Mouse (Mus musculus): Measurements from ENCODE around the gene Dgkh. TPM values are rescaled to one million over a fixed set of nuclear protein-coding genes. Genes with fewer than 3 reads are reported as not detected.

Dgkh gene
- polyA plus RNA-seq, 1 experiment: 0.82 TPM

GRCm38 (mm10) chr14:78553661-78554060 is 178.9 kb downstream of the Dgkh start:
- H3K27ac ChIP-seq (ENCODE audit: insufficient read depth, low read length): no peak overlapping the region
- no peaks in the 10 kb centered on the region for H3K27me3 ChIP-seq (ENCODE audit: control insufficient read depth, insufficient read depth, low read length)
- H3K4me1 ChIP-seq (ENCODE audit: control insufficient read depth, insufficient read depth, insufficient read length): no peaks in the 10 kb centered on the region
- H3K4me3 ChIP-seq (ENCODE audit: extremely low read depth, insufficient read depth, insufficient read length): no peak overlapping the region
- 92% methylated on average over 6 of the region's 6 CpGs for WGBS
- DNase-seq (ENCODE audit: low read depth in 1 of 2, low spot score in 2 of 2): no peak
- no peaks in the 10 kb centered on the region for H3K36me3 ChIP-seq (ENCODE audit: control insufficient read depth, insufficient read depth, low read length)
- TF ChIP-seq POLR2A (IDR thresholded peaks at IDR 0.05; ENCODE audit: low read depth, low read length): no peak
- TF ChIP-seq CTCF (IDR thresholded peaks at IDR 0.05; ENCODE audit: extremely low read depth, insufficient read depth, insufficient read length, insufficient replicate concordance): no peak

- DNase-seq (ENCODE audit: low read depth in 1 of 2, low spot score in 2 of 2): no peak
- no peaks in the 10 kb centered on the region for H3K27me3 ChIP-seq (ENCODE audit: control insufficient read depth, insufficient read depth, low read length)
- TF ChIP-seq CTCF (IDR thresholded peaks at IDR 0.05; ENCODE audit: extremely low read depth, insufficient read depth, insufficient read length, insufficient replicate concordance) (no peak), POLR2A (IDR thresholded peaks at IDR 0.05; ENCODE audit: low read depth, low read length) (no peak)
- H3K4me1 ChIP-seq (ENCODE audit: control insufficient read depth, insufficient read depth, insufficient read length): no peaks in the 10 kb centered on the region
- H3K4me3 ChIP-seq (ENCODE audit: extremely low read depth, insufficient read depth, insufficient read length): no peak overlapping the region
- WGBS: 36% methylated on average over 6 of the region's 6 CpGs
- no peak overlapping the region for H3K27ac ChIP-seq (ENCODE audit: insufficient read depth, low read length)
- no peaks in the 10 kb centered on the region for H3K36me3 ChIP-seq (ENCODE audit: control insufficient read depth, insufficient read depth, low read length)
Measured at GRCm38 (mm10) chr14:78548807-78549206, 183.8 kb downstream of the Dgkh start.

- Histone ChIP-seq H3K4me3 (ENCODE audit: extremely low read depth, insufficient read depth, insufficient read length) (no peak overlapping the region), H3K36me3 (ENCODE audit: control insufficient read depth, insufficient read depth, low read length) (no peaks in the 10 kb centered on the region), H3K27me3 (ENCODE audit: control insufficient read depth, insufficient read depth, low read length) (no peaks in the 10 kb centered on the region), H3K4me1 (ENCODE audit: control insufficient read depth, insufficient read depth, insufficient read length) (no peaks in the 10 kb centered on the region; the same call in 1 of the 2 replicates), H3K27ac (ENCODE audit: insufficient read depth, low read length) (no peak overlapping the region)
- 93% methylated on average over 3 of the region's 3 CpGs for WGBS
- no peak for DNase-seq (ENCODE audit: low read depth in 1 of 2, low spot score in 2 of 2)
- no peak for TF ChIP-seq POLR2A (IDR thresholded peaks at IDR 0.05; ENCODE audit: low read depth, low read length)
- TF ChIP-seq CTCF (IDR thresholded peaks at IDR 0.05; ENCODE audit: extremely low read depth, insufficient read depth, insufficient read length, insufficient replicate concordance): no peak
Measured at GRCm38 (mm10) chr14:78541319-78541718, 191.3 kb downstream of the Dgkh start.

GRCm38 (mm10) chr14:78539821-78540220 is 192.8 kb downstream of the Dgkh start:
- TF ChIP-seq POLR2A (IDR thresholded peaks at IDR 0.05; ENCODE audit: low read depth, low read length) (no peak), CTCF (IDR thresholded peaks at IDR 0.05; ENCODE audit: extremely low read depth, insufficient read depth, insufficient read length, insufficient replicate concordance) (no peak)
- 93% methylated on average over 1 of the region's 1 CpGs for WGBS
- Histone ChIP-seq H3K27me3 (ENCODE audit: control insufficient read depth, insufficient read depth, low read length) (no peaks in the 10 kb centered on the region), H3K4me1 (ENCODE audit: control insufficient read depth, insufficient read depth, insufficient read length) (no peaks in the 10 kb centered on the region; the same call in 1 of the 2 replicates), H3K4me3 (ENCODE audit: extremely low read depth, insufficient read depth, insufficient read length) (no peak overlapping the region), H3K36me3 (ENCODE audit: control insufficient read depth, insufficient read depth, low read length) (no peaks in the 10 kb centered on the region), H3K27ac (ENCODE audit: insufficient read depth, low read length) (no peak overlapping the region)
- no peak for DNase-seq (ENCODE audit: low read depth in 1 of 2, low spot score in 2 of 2)

- Histone ChIP-seq H3K27me3 (ENCODE audit: control insufficient read depth, insufficient read depth, low read length) (no peaks in the 10 kb centered on the region), H3K36me3 (ENCODE audit: control insufficient read depth, insufficient read depth, low read length) (no peaks in the 10 kb centered on the region), H3K4me3 (ENCODE audit: extremely low read depth, insufficient read depth, insufficient read length) (no peak overlapping the region), H3K27ac (ENCODE audit: insufficient read depth, low read length) (no peak overlapping the region), H3K4me1 (ENCODE audit: control insufficient read depth, insufficient read depth, insufficient read length) (no peaks in the 10 kb centered on the region; the same call in 1 of the 2 replicates)
- WGBS: 88% methylated on average over 5 of the region's 5 CpGs
- TF ChIP-seq CTCF (IDR thresholded peaks at IDR 0.05; ENCODE audit: extremely low read depth, insufficient read depth, insufficient read length, insufficient replicate concordance) (no peak), POLR2A (IDR thresholded peaks at IDR 0.05; ENCODE audit: low read depth, low read length) (no peak)
- no peak for DNase-seq (ENCODE audit: low read depth in 1 of 2, low spot score in 2 of 2)
Measured at GRCm38 (mm10) chr14:78538572-78539320, 193.8 kb downstream of the Dgkh start.

GRCm38 (mm10) chr14:78537551-78537950 is 195.0 kb downstream of the Dgkh start:
- Histone ChIP-seq H3K27me3 (ENCODE audit: control insufficient read depth, insufficient read depth, low read length) (no peaks in the 10 kb centered on the region), H3K27ac (ENCODE audit: insufficient read depth, low read length) (no peak overlapping the region), H3K4me3 (ENCODE audit: extremely low read depth, insufficient read depth, insufficient read length) (no peak overlapping the region), H3K36me3 (ENCODE audit: control insufficient read depth, insufficient read depth, low read length) (no peaks in the 10 kb centered on the region), H3K4me1 (ENCODE audit: control insufficient read depth, insufficient read depth, insufficient read length) (no peaks in the 10 kb centered on the region; the same call in 1 of the 2 replicates)
- no peak for DNase-seq (ENCODE audit: low read depth in 1 of 2, low spot score in 2 of 2)
- WGBS: 79% methylated on average over 6 of the region's 6 CpGs
- TF ChIP-seq CTCF (IDR thresholded peaks at IDR 0.05; ENCODE audit: extremely low read depth, insufficient read depth, insufficient read length, insufficient replicate concordance) (no peak), POLR2A (IDR thresholded peaks at IDR 0.05; ENCODE audit: low read depth, low read length) (no peak)

All from spleen, adult 2 months (tissue).